Mouse (Mus musculus) NIH3T3 (cell line): ENCODE results near the gene C2cd4d.

Experiments used
- DNase-seq: peaks from one replicate; pipeline ENCODE4 v3.0.0-alpha.2; 2012; ENCODE audit warnings: low read depth

The C2cd4d gene

GRCm38 (mm10) chr3:94362138-94362537, at the start of gene C2cd4d:
TSS of gene C2cd4d (plus strand) at chr3:94362438.
- no peak for DNase-seq

DNA sequence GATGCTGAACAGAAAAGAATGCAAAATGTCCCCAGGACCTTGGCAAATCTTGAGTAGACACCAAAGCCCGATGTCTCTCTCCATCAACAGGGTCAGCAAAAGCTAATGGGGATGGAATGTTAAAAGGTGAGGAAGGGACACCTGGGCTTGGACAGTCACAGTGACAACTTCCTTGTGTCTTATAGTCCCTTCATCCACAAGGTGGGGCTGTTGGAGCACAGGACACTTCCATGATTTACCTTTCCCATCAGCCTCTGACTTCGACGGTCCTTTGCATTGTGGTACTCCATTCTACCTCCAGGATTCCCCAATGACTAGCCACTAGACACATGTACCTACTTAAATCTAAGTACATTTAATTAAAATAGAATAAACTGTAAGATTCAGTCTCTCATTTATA, 33.6 kb upstream of the C2cd4d start:
- peak; percentile 9 for DNase-seq

GRCm38 (mm10) chr3:94334442-94334841, 27.8 kb upstream of the C2cd4d start:
- no peak for DNase-seq

DNA sequence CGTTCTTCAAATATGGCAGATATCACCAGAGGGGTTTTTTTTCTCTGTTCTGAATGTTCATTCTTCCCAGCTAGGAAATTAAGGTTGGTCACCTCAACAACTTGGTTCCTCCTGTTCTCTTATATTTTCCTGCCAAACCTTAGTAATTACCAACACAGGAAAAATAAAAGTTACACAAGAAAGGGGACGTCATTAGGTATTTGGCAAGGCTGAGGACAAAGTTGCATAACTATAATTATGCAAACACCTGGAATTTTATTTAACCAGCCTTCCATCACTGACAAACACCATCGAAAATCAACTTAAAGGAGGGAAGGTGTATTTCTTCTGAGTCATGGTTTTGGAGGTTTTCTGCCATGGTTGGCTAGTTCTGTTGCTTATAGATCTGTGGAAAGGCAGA, 23.7 kb upstream of the C2cd4d start:
- no peak for DNase-seq

GRCm38 (mm10) chr3:94341959-94342422, 20.2 kb upstream of the C2cd4d start, which contains the start of gene Them5:
TSS of gene Them5 (plus strand) at chr3:94342099.
- no peak for DNase-seq

DNA sequence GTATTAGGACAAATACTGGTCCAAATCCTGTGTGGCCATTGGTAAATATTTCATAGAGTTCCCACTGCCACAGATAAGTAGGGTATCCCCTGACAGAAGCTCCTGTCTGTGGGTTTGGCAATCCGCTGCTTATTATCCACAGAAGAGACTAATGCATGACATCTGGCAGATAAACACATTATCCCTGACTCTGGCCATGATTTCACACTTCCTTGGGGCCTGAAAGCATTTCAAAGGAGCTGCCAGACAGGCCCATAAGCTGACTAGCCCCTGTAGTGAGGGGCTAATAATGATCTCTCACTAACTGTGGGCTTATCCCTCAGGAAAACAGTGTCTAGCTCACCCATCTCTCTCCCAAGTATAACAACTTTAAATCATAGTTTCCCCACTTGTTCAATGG, 19.7 kb upstream of the C2cd4d start:
- no peak for DNase-seq

DNA sequence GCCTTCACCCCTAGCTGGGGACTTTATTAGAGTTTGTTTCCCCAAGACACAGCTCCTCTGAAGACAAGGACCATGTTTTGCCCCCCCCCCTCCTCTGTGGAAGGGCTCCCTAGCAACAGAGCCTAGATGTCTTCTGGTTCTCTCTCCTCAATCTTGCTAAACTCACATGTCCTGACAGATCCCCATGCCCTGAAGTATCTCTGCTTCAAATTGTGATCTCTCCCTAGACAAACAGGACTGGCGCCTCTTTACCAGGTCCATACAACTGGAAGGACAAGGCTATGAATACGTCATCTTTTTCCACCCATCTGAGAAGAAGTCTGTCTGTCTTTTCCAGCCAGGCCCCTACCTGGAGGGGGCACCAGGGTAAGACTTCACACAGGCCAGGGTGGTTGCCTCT, 18.1 kb upstream of the C2cd4d start:
- DNase-seq = no peak

DNA sequence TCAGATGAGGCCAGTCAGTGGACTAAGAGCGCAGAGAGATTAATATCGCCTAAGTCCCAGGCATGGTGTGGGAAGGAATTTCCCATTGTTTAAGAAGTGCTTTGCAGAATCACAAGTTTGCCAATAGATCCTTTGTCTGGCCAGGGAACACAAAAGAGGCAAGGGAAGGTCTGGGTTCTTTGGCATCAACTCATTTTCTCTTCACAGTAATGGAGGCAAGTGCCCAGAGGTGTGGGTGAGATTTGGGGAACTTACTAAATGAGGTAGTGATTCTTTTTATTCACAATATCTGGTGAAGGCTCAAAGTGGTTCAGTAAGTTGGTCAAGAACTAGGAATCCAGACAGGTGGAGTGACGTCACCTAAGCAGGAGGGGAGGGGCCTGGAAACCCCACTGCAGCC, 17.3 kb upstream of the C2cd4d start:
- no peak for DNase-seq

DNA sequence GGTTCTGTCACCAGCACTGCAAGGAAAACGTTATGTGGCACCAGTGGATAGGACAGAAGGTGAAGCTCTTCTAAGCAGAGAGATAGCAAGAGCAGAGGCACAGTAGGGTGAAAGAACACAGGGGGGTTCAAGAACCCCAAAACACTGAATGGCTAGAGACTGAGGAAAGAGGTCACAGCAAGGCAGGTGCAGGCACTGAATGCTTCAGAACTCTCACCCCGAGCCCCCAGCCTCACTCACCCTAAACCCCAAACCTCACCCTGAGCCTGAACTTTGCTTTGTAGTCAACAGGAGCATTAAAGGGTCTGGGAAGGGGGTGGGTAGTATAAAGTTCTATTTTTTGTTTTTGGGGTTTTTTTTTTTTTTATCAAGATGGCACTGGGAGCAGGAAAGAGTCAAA, 14.1 kb upstream of the C2cd4d start:
- DNase-seq = no peak

- DNase-seq = peak; percentile 87
Observed at GRCm38 (mm10) chr3:94360812-94361211, 1.4 kb upstream of the C2cd4d start.

- DNase-seq = no peak
Observed at GRCm38 (mm10) chr3:94363291-94364153, 1.3 kb downstream of the C2cd4d start.

- DNase-seq = no peak
Observed at GRCm38 (mm10) chr3:94364154-94364526, 1.9 kb downstream of the C2cd4d start.

DNA sequence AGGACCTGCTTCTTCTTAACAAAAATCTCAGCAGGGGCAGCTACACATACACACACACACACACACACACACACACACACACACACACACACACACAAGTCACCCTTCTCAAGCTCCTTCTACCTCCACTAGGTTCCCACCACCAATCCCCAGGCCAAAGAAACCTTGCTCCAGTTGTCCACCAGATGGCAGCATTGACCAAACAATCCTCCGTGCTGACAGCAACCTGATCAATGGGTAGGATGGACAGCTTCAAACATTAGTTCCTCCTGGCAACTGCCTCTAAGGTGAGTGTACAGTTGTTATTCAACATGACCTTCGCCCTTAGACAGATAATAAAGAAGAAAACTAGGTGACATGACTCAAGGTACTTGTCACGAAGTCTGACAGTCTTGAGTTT, 4.5 kb downstream of the C2cd4d start:
- peak; percentile 89 for DNase-seq

GRCm38 (mm10) chr3:94367511-94367910, 5.3 kb downstream of the C2cd4d start:
- no peak for DNase-seq

- no peak for DNase-seq
Observed at GRCm38 (mm10) chr3:94368631-94369030, 6.4 kb downstream of the C2cd4d start.

GRCm38 (mm10) chr3:94369709-94370108, 7.5 kb downstream of the C2cd4d start:
- DNase-seq = no peak

DNA sequence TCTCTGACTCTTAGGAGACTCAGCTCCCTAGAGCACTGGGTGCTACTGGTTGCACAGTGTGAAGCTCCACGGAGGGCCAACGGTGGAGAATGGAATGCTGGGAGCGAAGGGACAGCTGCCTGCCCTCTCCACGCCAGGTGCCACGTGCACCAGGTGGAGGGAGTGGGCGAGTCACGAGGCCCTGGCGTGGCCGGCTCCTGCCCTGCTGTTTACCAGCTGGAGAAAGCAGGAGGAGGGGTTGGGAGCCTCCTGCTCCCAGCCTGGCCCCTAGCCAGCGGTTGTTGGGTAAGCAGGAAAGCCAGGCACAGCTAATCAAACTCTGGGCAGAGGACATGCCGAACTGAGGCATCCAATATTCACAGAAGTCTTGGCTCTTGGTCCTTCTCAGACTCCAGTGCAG, 9.4 kb downstream of the C2cd4d start:
- peak; percentile 88 for DNase-seq

DNA sequence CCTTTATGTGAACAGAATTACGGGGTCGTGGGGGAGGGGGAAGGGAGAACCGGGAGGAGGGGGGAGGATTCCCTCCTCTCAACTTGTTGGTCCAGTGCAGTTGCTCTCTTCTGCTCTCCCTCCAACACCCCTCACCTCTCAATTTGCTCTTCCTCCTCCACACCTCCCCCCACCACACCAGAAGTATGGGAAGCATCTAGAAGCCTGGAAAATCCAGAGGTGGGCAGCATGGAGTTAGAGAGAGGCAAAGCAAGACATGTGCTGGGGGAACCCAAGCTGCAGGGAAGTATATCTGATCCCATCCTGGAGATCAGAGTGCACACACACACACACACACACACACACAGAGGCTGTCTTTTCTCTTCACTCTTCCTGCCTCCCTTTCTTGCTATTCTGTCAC, 9.8 kb downstream of the C2cd4d start:
- no peak for DNase-seq

DNA sequence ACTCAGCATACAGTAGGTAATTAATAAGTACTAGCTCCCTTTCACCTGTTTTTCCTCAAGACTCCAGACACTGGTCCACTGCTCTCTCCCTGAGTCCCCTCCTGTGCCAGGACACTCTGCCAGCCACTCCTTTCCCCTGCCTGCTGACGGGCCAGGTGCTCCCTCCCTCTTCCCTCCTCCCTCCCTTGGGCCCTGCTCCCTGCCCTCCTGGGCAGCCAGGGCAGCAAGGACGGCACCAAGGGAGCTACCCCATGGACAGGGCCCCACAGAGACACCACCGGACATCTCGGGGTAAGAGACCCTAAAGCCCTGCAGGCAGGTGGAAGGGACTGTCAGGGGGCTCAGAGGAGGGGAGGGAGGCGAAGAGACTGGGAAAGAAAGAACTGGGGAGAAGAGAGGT, 10.4 kb downstream of the C2cd4d start, which contains the start of gene Rorc:
Rorc (plus strand) TSS at position 154 of the 400 bp plus-strand sequence.
- no peak for DNase-seq

DNA sequence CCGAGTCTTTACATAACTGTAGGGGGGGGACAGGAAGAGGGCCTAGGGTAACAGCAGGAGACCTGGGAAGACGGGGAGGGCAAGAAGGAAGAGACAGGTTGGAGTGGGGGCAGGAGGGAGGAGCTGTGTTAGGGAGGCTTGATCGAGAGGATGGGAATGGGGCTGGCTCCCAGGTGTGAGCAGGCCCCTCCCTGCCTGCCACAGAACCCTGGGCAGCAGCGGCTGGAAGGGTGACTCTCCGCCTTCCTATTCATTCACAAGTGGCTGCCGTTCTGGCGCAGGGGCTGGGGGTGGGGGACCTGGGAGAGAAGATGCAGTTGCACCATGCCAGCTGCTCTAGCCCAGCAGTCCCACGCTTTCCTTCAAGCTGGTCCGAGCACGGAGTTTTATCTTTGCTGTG, 10.9 kb downstream of the C2cd4d start:
- peak; percentile 15 for DNase-seq

DNA sequence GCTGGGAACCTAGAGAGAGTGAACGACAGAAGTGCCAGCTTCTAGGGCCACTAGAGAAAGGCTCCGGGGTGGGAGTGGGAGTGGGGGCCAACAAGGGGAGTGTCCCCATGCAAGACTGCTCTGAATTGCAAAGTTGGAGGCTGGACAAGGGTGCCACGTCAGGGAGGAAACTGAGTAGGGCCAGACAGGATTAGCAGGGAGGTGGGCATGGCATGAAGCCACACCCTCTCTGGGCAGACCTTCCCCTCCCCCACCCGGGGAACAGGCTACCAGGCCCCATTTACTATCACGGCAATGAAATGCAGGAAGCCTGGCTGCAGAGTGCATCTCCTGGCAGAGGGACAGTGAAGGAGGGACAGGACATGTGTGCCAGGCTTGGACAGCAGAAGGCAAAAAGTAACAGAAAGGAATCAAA, 11.4 kb downstream of the C2cd4d start:
- DNase-seq = peak; percentile 55

GRCm38 (mm10) chr3:94374636-94375035, 12.4 kb downstream of the C2cd4d start:
- no peak for DNase-seq

GRCm38 (mm10) chr3:94375146-94375545, 12.9 kb downstream of the C2cd4d start:
- DNase-seq = peak; percentile 37

GRCm38 (mm10) chr3:94375861-94376260, 13.6 kb downstream of the C2cd4d start:
- no peak for DNase-seq
